Mouse (Mus musculus) bone marrow, adult 2 months (tissue): Measurements from ENCODE around the gene Usb1. TPM values are rescaled to one million over a fixed set of nuclear protein-coding genes. Genes with fewer than 3 reads are reported as not detected.

ENCODE experiments used
- H3K27ac ChIP-seq: fragments of 200-500 bp; 2 replicates; pipeline ENCODE4 v1.5.1; 2012; ENCODE audit warnings: low read depth, mild to moderate bottlenecking, control low read depth, inconsistent platforms, low read length; ENCODE audit not compliant: control insufficient read depth, poor library complexity, insufficient read depth
- H3K4me1 ChIP-seq: fragments of 200-500 bp; 2 replicates; pipeline ENCODE4 v1.6.1; 2011; ENCODE audit warnings: low read length; ENCODE audit not compliant: control insufficient read depth, insufficient read depth
- H3K4me3 ChIP-seq: fragments of 200-500 bp; replicated peaks from 2 replicates; pipeline ENCODE3; 2011; ENCODE audit warnings: mild to moderate bottlenecking, low read depth, low read length, control low read depth; ENCODE audit not compliant: control insufficient read depth
- CTCF ChIP-seq: fragments of 200-500 bp; IDR thresholded peaks from 2 replicates; pipeline ENCODE4 v1.5.1; 2011; ENCODE audit warnings: low read length, control low read depth; ENCODE audit not compliant: control insufficient read depth, insufficient read depth
- POLR2A ChIP-seq: fragments of 200-500 bp; IDR thresholded peaks from 2 replicates; pipeline ENCODE4 v1.6.1; 2011; ENCODE audit warnings: low read depth, mild to moderate bottlenecking, control low read depth, low read length, borderline replicate concordance; ENCODE audit not compliant: control insufficient read depth
- WGBS: fragments of 180-500 bp; shearing (Covaris S2); methylation state at CpG from one replicate; pipeline ENCODE4 v1.1.7; 2018; 5-methylcytosine and 5-hydroxymethylcytosine counted together
- polyA plus RNA-seq: library from polyadenylated mRNA; stranded (reverse); fragments of >200 nt; gene quantifications from 2 replicates; pipeline ENCODE4 v1.2.4, GENCODE M21; 2011; ENCODE audit warnings: low replicate concordance; ENCODE audit not compliant: missing spikeins, insufficient read depth, insufficient read length

Gene Usb1
- polyA plus RNA-seq, 1 experiment, result 20.2 TPM

DNA sequence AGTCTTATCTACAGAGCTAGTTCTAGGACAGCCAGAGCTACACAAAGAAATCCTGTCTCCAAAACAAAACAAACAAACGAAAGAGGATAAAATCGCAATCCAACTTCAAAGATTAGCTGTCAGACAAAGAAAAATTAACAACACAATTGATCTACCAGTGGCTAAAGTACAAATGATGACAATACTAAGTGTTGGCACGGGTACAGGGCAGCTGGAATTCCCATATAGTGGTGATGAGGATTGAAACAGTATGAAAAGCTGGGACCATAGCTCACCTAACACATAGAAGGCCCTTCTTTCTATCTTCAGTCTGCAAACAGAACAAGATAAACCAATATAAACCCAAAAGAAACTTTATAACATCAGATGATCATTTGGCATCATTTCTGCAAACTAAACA, 49.5 kb downstream of the Usb1 start:
- no peak overlapping the region for H3K27ac ChIP-seq
- WGBS, result 82% methylated on average over 3 of the region's 3 CpGs
- H3K4me3 ChIP-seq, result no peak overlapping the region
- TF ChIP-seq POLR2A (no peak), CTCF (no peak)
- no peaks in the 10 kb centered on the region for H3K4me1 ChIP-seq

DNA sequence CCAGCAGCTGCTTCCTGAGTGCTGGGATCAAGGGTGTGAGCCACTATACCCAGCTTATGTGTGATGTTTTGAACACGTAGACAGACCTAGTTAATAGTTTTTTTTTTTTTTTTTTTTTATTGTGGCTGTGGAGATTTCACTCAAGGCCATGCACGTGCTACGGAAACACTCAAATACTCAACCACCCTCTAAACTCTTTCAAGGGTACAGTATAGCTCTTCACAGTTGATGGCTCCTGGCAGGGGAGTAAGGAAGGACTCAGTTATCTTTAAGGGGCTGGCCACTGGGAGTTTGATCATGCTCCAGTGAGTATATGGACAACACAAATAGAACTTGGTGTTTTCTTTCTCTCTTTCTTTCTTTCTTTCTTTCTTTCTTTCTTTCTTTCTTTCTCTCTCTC, 52.4 kb downstream of the Usb1 start:
- Histone ChIP-seq H3K4me1 (no peaks in the 10 kb centered on the region), H3K4me3 (no peak overlapping the region), H3K27ac (no peak overlapping the region)
- TF ChIP-seq POLR2A (no peak), CTCF (no peak)
- WGBS, result 81% methylated on average over 3 of the region's 3 CpGs

DNA sequence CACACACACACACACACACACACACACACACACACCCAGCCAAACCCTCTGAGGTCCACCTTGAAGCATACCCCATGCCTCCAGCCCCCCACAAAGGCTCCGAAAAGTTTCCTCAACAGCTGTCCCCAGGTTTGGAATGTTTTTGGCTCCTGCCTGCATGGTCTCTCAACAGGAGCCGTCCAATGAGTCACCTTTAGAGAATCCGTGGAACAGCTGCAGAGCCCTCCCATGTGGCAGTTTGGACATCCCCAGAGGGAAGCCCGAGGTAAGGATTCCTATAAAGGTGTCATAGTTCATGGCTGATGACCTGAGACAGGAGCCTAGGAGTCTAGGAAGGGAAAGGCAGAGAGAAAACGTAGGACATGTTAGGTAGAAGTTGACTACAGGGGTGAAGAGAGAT, 54.0 kb downstream of the Usb1 start:
- no peak for TF ChIP-seq POLR2A
- no peak for TF ChIP-seq CTCF
- 71% methylated on average over 5 of the region's 5 CpGs for WGBS
- Histone ChIP-seq H3K4me3 (no peak overlapping the region), H3K27ac (no peak overlapping the region), H3K4me1 (0 out of 2 replicates have a peak, but pooled peaks cover 2% of the 10 kb centered on the region)

DNA sequence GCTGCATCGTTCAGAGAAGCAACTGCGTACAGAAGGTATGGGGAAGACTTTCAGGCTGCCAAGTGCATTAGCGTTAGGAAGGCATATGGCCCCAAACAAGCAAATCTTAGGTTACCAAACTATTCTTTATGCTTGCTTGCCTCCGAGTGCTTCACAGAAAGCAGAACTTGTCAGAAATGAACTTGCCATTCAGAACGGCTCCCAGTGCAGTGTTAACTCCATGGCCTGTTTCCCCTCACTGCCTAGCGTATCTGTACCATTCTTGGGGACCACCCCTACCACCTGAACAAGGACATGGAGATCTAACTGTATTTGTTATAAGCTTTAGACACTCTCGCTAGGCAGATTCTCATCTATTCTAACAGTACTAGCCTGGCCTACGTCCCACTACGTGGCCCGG, 55.1 kb downstream of the Usb1 start:
- TF ChIP-seq CTCF (no peak), POLR2A (no peak)
- Histone ChIP-seq H3K4me3 (no peak overlapping the region), H3K4me1 (0 out of 2 replicates have a peak, but pooled peaks cover 2% of the 10 kb centered on the region), H3K27ac (no peak overlapping the region)
- 82% methylated on average over 10 of the region's 10 CpGs for WGBS

DNA sequence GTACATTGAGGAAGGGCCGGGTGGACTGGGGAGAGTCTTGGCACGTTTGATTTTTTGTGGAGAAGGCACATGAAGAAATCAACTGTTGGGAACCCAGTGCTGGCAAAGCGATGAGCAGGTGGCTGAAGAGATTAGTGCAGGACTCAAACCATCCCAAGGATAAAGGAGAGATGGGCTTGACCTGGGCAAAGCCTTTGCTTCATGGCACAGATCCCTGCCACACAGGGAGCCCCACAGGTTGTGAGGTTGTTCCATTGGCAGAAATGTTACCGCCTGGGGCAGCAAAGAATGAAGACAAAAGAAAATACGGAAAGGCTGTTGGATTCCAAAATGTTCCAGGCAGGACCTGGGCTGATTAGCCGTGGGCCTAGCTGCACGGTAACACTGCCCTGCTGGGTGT, 55.9 kb downstream of the Usb1 start:
- TF ChIP-seq POLR2A (no peak), CTCF (no peak)
- WGBS, result 84% methylated on average over 7 of the region's 7 CpGs
- Histone ChIP-seq H3K27ac (no peak overlapping the region), H3K4me1 (peaks cover 2% of the 10 kb centered on the region; the same call in 1 of the 2 replicates), H3K4me3 (no peak overlapping the region)

DNA sequence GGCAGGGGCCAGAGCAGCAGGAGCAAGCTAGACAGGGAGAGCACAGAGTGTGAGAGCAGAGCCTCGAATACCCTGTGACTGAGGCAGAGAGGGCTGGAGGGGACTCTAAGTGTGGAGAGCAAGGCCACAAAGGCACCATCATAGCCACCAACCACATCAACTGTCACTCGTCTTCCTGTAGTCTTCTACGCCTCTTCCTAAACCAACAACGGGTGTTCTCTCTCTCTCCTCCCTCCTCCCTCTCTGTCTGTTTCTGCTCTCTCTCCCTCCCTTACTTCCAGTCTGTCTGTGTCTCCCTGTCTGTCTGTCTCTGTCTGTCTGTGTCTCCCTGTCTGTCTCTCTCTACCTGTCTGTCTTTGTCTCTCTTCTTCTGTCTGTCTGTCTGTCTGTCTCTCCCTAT, 58.2 kb downstream of the Usb1 start:
- no peak for TF ChIP-seq POLR2A
- TF ChIP-seq CTCF, result no peak

DNA sequence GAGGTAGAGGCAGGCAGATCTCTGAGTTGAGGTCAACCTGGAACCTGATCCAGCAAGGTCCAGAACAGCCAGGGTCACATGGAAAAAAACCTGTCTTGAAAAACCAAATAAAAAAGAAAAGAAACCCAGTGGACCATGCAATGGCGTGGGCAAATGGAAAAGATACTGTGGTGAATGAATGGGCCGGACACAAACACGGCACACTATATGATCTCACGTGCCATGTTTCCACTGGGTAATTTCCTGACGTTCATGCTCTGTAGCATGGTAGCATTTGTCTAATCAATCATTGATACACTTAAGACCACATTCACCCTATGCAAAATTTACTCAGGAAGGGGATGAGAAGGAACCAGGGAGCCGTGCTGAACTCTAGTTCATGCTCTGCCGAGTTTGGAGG, 59.0 kb downstream of the Usb1 start:
- Histone ChIP-seq H3K4me1 (peaks cover 3% of the 10 kb centered on the region), H3K4me3 (no peak overlapping the region), H3K27ac (no peak overlapping the region)
- no peak for TF ChIP-seq CTCF
- TF ChIP-seq POLR2A, result no peak
- 68% methylated on average over 7 of the region's 7 CpGs for WGBS

More for the DNA sequence above, 58.2 kb downstream of the Usb1 start:
- Histone ChIP-seq H3K27ac (no peak overlapping the region), H3K4me3 (no peak overlapping the region), H3K4me1 (peaks cover 3% of the 10 kb centered on the region; the same call in 1 of the 2 replicates)
- 14% methylated on average over 4 of the region's 4 CpGs for WGBS

DNA sequence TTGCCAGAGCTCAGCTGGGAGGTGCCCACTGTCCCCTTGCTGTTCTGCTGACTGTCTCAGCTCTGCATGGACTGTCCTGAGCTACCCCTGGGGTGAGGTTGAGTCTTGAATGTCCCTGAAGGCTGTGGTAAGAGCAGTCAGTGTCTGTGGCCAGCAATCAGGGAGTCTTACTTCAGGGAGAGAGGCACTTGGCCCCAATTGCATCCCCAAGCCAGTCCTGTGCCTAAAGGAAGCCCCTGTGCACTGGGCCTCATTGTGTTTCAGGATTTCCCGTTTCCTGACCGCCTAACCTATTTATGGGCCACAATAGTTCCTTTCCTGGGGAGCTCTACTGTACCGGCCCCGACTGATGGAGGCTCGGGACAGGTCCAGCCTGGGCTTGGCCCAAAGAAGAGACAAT, 60.5 kb downstream of the Usb1 start:
- 14% methylated on average over 5 of the region's 5 CpGs for WGBS
- Histone ChIP-seq H3K4me3 (no peak overlapping the region), H3K4me1 (peaks cover 3% of the 10 kb centered on the region), H3K27ac (no peak overlapping the region)
- no peak for TF ChIP-seq POLR2A
- TF ChIP-seq CTCF, result no peak
